Mouse (Mus musculus) neural tube, embryonic 12.5 days (tissue): ENCODE measurements around the gene Ttll5. TPM values are rescaled to one million over a fixed set of nuclear protein-coding genes. Genes with fewer than 3 reads are reported as not detected.

Source experiments
- ATAC-seq: fragments of 200-750 bp; cut with Nextera tagmentation; 2 replicates; pipeline ENCODE4 v1.8.0; 2017; ENCODE audit warnings: low read depth, mild to moderate bottlenecking, moderate TSS enrichment, moderate library complexity; ENCODE audit not compliant: low FRiP score
- H3K27ac ChIP-seq: fragments of 300-500 bp; sonication (generic); 2 replicates; pipeline ENCODE4 v1.5.1; 2016
- H3K27me3 ChIP-seq: fragments of 300-500 bp; sonication (generic); replicated peaks from 2 replicates; pipeline ENCODE4 v1.6.1; 2016; ENCODE audit warnings: mild to moderate bottlenecking
- H3K36me3 ChIP-seq: fragments of 300-500 bp; sonication (generic); 2 replicates; pipeline ENCODE4 v1.6.1; 2016; ENCODE audit warnings: mild to moderate bottlenecking
- H3K4me1 ChIP-seq: fragments of 300-500 bp; sonication (generic); 2 replicates; pipeline ENCODE4 v1.6.1; 2016
- H3K4me2 ChIP-seq: fragments of 300-500 bp; sonication (generic); replicated peaks from 2 replicates; pipeline ENCODE4 v1.6.1; 2016; ENCODE audit warnings: mild to moderate bottlenecking
- H3K4me3 ChIP-seq: fragments of 300-500 bp; sonication (generic); 2 replicates; pipeline ENCODE4 v1.5.1; 2016
- H3K9ac ChIP-seq: fragments of 300-500 bp; sonication (generic); 2 replicates; pipeline ENCODE4 v1.6.1; 2016; ENCODE audit warnings: mild to moderate bottlenecking
- H3K9me3 ChIP-seq: fragments of 300-500 bp; sonication (generic); 2 replicates; pipeline ENCODE4 v1.6.1; 2016; ENCODE audit warnings: mild to moderate bottlenecking
- WGBS: fragments of 180-500 bp; shearing (Covaris S2); methylation state at CpG from one replicate; pipeline ENCODE4 v1.1.7; 2016; 5-methylcytosine and 5-hydroxymethylcytosine counted together
- polyA plus RNA-seq: library from polyadenylated mRNA; unstranded; fragments of >200 nt; fragmentation: Nextera tagmentation; extraction: Ambion mirVana; gene quantifications from 2 replicates; pipeline ENCODE4 v1.2.1, GENCODE M21; 2016

Ttll5 gene
- polyA plus RNA-seq, 1 experiment from 2014 or later, result 12.7 TPM

DNA sequence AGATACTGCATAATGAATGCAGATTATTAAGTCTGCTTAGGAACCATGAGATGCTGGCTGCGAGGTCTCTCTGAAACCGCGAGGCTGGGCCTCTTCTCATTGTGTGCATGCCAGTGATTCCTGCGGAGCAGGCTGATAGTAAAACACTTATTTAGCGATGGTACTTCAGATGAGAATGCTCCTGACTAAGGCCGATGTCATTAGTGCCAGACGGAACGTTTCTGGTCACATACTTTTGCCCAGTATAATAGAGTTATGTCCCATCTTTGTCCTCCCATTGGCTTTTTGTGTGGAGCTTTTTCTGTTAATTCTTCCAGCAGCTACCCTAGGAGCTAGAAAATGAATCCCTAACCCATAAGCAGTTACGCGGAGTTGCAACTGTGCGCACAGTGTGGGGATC, 273.3 kb downstream of the Ttll5 start:
- Histone ChIP-seq H3K4me1 (peaks cover 5% of the 10 kb centered on the region; the same call in 1 of the 2 replicates), H3K4me2 (no peak overlapping the region), H3K27me3 (no peaks in the 10 kb centered on the region), H3K27ac (no peak overlapping the region), H3K36me3 (peaks cover 14% of the 10 kb centered on the region; the same call in 1 of the 2 replicates), H3K4me3 (no peak overlapping the region), H3K9me3 (no peaks in the 10 kb centered on the region), H3K9ac (no peak overlapping the region)
- ATAC-seq, result no peak
- 63% methylated on average over 11 of the region's 11 CpGs for WGBS

DNA sequence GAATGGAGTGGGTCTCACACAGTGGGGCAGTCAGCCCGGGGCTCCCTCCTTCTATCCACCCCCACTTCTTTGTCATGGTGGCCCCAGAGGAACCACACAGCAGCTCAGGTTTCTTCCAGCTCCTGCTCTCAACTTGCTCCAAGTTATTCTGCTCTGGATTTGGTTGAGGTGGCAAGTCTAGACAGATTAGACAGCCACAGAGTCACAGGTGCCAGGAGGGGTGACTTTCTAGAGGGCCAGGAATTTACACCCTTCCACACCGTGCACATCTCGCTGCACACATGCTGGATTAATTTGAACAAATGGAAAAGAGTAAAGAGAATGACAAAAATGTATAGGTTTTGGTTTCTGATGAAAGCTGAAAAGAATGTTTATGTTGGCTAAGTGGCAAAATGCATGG, 276.3 kb downstream of the Ttll5 start:
- H3K9ac ChIP-seq, result no peak overlapping the region
- no peak overlapping the region for H3K27ac ChIP-seq
- peaks cover 8% of the 10 kb centered on the region; the same call in 1 of the 2 replicates for H3K36me3 ChIP-seq
- no peaks in the 10 kb centered on the region for H3K27me3 ChIP-seq
- no peaks in the 10 kb centered on the region for H3K9me3 ChIP-seq
- H3K4me3 ChIP-seq, result no peak overlapping the region
- ATAC-seq, result no peak
- peaks cover 13% of the 10 kb centered on the region for H3K4me1 ChIP-seq
- H3K4me2 ChIP-seq, result no peak overlapping the region
- 86% methylated on average over 3 of the region's 3 CpGs for WGBS

DNA sequence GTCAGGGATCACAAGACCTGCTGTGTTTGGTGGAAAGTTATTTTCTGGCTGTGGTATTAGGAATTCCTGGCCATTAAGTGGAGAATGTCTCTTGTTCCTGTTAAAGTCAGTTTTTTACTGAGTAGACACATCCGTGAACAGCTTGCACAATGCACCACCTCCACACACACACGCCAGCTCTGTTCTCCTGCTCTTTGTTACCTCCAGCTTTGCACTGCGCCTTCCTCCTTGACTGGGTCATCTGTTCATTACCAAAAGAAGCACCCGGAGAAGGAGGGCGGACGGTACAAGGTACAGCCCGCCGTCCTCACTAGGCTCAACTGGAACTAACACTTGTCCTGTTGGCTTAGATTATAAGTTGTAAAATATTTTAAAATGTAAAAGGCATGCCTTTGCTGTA, 278.2 kb downstream of the Ttll5 start:
- peaks cover 4% of the 10 kb centered on the region; the same call in 1 of the 2 replicates for H3K36me3 ChIP-seq
- H3K4me2 ChIP-seq, result no peak overlapping the region
- no peak overlapping the region for H3K4me3 ChIP-seq
- WGBS, result 78% methylated on average over 8 of the region's 8 CpGs
- H3K9ac ChIP-seq, result no peak overlapping the region
- H3K9me3 ChIP-seq, result no peaks in the 10 kb centered on the region
- peaks cover 15% of the 10 kb centered on the region for H3K4me1 ChIP-seq
- no peaks in the 10 kb centered on the region for H3K27me3 ChIP-seq
- H3K27ac ChIP-seq, result no peak overlapping the region
- no peak for ATAC-seq

DNA sequence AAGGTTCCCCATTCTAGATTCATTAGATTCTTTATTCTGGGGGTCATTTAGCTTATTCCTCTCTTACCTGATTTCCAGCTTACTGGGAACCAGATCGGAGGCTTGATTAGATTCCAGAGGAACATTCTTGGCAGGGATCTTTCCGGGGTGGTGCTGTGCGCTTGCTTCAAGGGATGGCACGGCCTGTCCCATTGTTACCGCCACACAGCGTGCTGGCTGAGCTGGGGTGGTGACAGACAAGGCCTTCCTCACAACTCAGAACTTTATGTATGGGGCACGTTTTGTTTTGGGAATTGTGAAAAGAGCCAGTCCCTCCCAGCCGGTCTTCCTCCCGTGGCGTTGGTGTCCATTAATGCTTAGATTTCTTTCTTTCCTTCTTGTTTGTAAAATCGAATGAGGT, 278.9 kb downstream of the Ttll5 start:
- Histone ChIP-seq H3K9ac (no peak overlapping the region), H3K27ac (no peak overlapping the region), H3K4me2 (no peak overlapping the region), H3K4me1 (peaks cover 15% of the 10 kb centered on the region), H3K9me3 (no peaks in the 10 kb centered on the region), H3K36me3 (peaks cover 4% of the 10 kb centered on the region; the same call in 1 of the 2 replicates), H3K4me3 (no peak overlapping the region), H3K27me3 (no peaks in the 10 kb centered on the region)
- ATAC-seq, result no peak
- 54% methylated on average over 11 of the region's 11 CpGs for WGBS

DNA sequence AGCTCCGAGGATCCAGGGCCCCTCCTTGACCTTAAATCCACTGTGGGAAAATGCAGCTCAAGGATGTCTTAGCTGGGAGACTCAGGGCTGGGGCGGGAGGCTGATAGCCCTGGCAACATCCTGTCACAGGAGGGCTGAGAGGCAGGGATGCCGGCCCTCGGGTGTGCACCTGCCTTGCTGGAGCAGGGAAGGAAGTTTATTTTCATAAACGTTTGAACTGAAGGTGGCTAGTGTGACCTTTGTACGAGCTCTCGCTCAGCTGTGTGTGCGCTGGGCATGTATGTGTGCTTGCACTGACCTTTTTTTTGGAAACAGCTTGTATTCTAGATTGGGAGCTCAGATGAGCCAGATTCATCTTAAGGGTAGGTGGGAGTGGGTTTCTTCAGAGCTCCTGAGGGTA, 279.4 kb downstream of the Ttll5 start:
- ATAC-seq, result no peak
- no peaks in the 10 kb centered on the region for H3K27me3 ChIP-seq
- no peak overlapping the region for H3K9ac ChIP-seq
- WGBS, result 59% methylated on average over 8 of the region's 8 CpGs
- no peak overlapping the region for H3K4me3 ChIP-seq
- no peak overlapping the region for H3K27ac ChIP-seq
- peaks cover 15% of the 10 kb centered on the region for H3K4me1 ChIP-seq
- H3K9me3 ChIP-seq, result no peaks in the 10 kb centered on the region
- no peak overlapping the region for H3K4me2 ChIP-seq
- H3K36me3 ChIP-seq, result peaks cover 4% of the 10 kb centered on the region; the same call in 1 of the 2 replicates

DNA sequence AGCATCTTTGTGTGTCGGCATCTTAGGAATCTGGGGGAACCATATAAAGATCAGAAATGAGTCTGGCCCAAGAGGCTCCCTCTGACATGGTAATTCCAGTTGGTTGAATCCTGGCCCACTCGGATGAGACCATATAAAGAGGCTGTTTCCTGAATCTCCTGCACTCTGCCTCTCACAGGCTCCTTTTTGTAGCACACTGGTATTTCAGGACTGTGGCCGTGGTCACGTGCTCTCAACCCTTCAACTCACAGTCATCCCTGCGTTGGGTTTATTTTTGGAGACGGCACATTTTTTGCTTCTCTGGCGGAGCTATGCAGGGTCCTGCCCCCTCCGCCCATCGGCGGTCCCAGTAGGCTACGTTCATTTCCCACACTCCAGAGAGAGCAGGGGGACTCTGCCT, 279.8 kb downstream of the Ttll5 start:
- Histone ChIP-seq H3K9ac (no peak overlapping the region), H3K36me3 (peaks cover 4% of the 10 kb centered on the region; the same call in 1 of the 2 replicates), H3K27ac (no peak overlapping the region), H3K9me3 (no peaks in the 10 kb centered on the region), H3K4me1 (peaks cover 15% of the 10 kb centered on the region), H3K4me2 (no peak overlapping the region), H3K4me3 (no peak overlapping the region), H3K27me3 (no peaks in the 10 kb centered on the region)
- 87% methylated on average over 11 of the region's 11 CpGs for WGBS
- ATAC-seq, result peak; percentile 9; the same call in 1 of the 2 replicates

DNA sequence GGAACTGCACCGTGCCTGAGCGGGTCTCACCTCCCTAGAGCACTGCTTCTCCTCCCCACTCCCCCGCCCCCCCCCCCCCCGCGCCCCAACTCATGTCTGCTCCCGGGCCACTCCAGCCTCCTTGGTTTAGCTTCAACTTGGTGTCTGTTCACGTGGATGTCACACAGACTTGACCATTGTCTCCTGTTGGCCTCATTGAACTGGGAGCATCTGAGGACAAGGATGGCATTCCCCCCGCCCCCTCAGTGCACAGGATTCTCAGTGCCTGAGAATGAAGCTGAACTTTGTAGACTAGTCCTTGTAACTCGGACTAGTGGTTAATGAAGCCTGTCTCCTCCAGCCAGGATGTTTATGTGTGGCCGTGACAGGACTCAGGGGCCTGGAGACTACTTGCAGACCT, 281.1 kb downstream of the Ttll5 start:
- Histone ChIP-seq H3K36me3 (no peaks in the 10 kb centered on the region), H3K4me3 (no peak overlapping the region), H3K4me1 (peaks cover 15% of the 10 kb centered on the region), H3K27me3 (no peaks in the 10 kb centered on the region), H3K4me2 (no peak overlapping the region), H3K9ac (no peak overlapping the region), H3K27ac (no peak overlapping the region), H3K9me3 (no peaks in the 10 kb centered on the region)
- no peak for ATAC-seq
- WGBS, result 73% methylated on average over 10 of the region's 10 CpGs

DNA sequence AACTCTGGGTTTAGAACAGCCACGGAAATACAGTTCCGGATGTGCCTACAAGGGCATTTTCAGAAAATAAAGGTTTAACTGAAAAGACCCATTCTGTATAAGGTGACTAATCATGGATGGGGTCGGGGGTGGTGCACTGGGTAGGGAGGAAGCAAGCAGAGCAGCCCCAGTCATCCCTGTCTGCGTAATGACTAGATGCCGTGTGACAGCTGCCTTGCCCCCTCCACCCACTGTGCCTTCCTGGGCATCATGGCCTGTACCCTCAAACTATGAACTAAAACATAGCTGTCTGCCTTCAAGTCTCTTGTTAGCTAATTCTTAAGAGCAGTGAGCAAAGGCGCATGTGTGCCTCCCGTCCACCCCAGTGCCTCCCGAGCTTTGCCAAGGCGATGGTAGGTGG, 281.6 kb downstream of the Ttll5 start:
- no peak overlapping the region for H3K27ac ChIP-seq
- no peak for ATAC-seq
- H3K36me3 ChIP-seq, result no peaks in the 10 kb centered on the region
- no peaks in the 10 kb centered on the region for H3K9me3 ChIP-seq
- no peak overlapping the region for H3K4me2 ChIP-seq
- H3K4me1 ChIP-seq, result peaks cover 15% of the 10 kb centered on the region
- WGBS, result 94% methylated on average over 9 of the region's 9 CpGs
- no peaks in the 10 kb centered on the region for H3K27me3 ChIP-seq
- H3K9ac ChIP-seq, result no peak overlapping the region
- no peak overlapping the region for H3K4me3 ChIP-seq

DNA sequence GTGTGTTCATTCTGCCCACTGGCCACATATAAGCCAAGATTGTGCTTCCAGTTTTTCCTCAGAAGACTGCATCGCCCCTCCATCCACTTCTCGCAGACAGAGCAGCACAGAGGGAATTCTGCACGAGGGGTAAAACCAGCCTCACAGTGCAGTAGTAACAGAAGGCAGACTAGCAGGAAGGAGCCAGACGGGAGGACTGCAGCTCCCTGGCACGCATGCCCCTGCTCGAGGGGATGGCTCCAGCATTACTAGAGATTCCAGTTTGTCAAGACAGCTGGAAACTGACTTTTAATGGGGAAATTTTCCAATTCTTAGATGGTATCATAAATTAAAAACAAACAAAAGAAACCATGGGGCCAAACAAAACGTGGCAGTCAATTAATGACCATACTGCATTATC, 283.2 kb downstream of the Ttll5 start:
- H3K9me3 ChIP-seq, result no peaks in the 10 kb centered on the region
- H3K27me3 ChIP-seq, result no peaks in the 10 kb centered on the region
- H3K4me1 ChIP-seq, result peaks cover 12% of the 10 kb centered on the region; the same call in 1 of the 2 replicates
- WGBS, result 79% methylated on average over 7 of the region's 7 CpGs
- H3K9ac ChIP-seq, result no peak overlapping the region
- H3K4me3 ChIP-seq, result no peak overlapping the region
- H3K27ac ChIP-seq, result no peak overlapping the region
- H3K4me2 ChIP-seq, result no peak overlapping the region
- H3K36me3 ChIP-seq, result 0 out of 2 replicates have a peak, but pooled peaks cover 5% of the 10 kb centered on the region
- no peak for ATAC-seq

DNA sequence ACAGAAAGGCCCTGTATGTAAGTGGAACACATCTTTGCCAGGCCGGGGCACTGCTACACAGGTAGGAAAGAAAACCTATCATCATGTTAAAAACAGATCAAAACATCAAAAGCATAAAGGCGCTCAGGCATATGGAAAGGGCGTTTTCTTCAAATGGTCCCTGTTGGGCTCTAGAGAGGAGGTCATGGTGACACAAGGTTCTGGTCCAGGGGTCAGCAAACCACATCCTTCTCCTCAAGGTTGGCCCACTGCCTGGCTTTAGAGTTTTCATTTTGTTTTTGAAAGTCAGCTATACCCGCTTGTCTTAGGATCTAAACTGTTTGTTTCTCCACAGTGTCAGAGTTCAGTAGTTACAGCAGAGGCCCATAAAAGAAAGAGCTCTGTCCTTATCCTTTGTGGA, 285.1 kb downstream of the Ttll5 start:
- WGBS, result 87% methylated on average over 4 of the region's 4 CpGs
- ATAC-seq, result no peak
- 0 out of 2 replicates have a peak, but pooled peaks cover 3% of the 10 kb centered on the region for H3K4me1 ChIP-seq
- no peak overlapping the region for H3K4me2 ChIP-seq
- no peak overlapping the region for H3K27ac ChIP-seq
- no peak overlapping the region for H3K9ac ChIP-seq
- no peak overlapping the region for H3K4me3 ChIP-seq
- H3K9me3 ChIP-seq, result no peaks in the 10 kb centered on the region
- no peaks in the 10 kb centered on the region for H3K27me3 ChIP-seq
- H3K36me3 ChIP-seq, result 0 out of 2 replicates have a peak, but pooled peaks cover 5% of the 10 kb centered on the region

DNA sequence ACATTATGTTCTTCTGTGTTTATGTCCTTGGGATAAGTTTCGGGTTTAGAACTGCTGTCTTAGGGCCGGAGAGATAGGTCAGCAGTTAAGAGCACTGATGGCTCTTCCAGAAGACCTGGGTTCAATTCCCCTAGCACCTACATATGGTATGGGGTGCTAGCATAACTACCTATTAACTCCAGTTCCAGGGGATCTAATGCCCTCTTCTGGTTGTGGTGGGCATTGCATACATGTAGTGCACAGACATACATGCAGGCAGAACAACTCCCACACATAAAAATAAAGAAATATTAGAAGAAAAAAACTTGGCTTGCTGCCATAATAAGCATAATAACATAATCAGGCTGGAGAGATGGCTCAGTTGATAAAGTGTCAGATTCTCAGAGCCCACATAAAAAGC, 286.2 kb downstream of the Ttll5 start:
- Histone ChIP-seq H3K27ac (no peak overlapping the region), H3K4me1 (0 out of 2 replicates have a peak, but pooled peaks cover 3% of the 10 kb centered on the region), H3K9me3 (no peaks in the 10 kb centered on the region), H3K27me3 (no peaks in the 10 kb centered on the region), H3K36me3 (0 out of 2 replicates have a peak, but pooled peaks cover 5% of the 10 kb centered on the region), H3K9ac (no peak overlapping the region), H3K4me2 (no peak overlapping the region), H3K4me3 (no peak overlapping the region)
- ATAC-seq, result no peak
- WGBS, result 93% methylated on average over 2 of the region's 2 CpGs
